Mouse (Mus musculus) testis, adult 2 months (tissue): ENCODE results near the gene Ak8. TPM values are rescaled to one million over a fixed set of nuclear protein-coding genes. Genes with fewer than 3 reads are reported as not detected.

Experiments
- H3K27ac ChIP-seq: fragments of 200-500 bp; 2 replicates; pipeline ENCODE4 v1.5.1; 2012; ENCODE audit warnings: low read depth, low read length; ENCODE audit not compliant: control insufficient read depth, insufficient read depth
- H3K27me3 ChIP-seq: fragments of 200-500 bp; 2 replicates; pipeline ENCODE4 v1.6.1; 2012; ENCODE audit warnings: mild to moderate bottlenecking, low read length, moderate library complexity; ENCODE audit not compliant: control insufficient read depth, insufficient read depth
- H3K36me3 ChIP-seq: fragments of 200-500 bp; 2 replicates; pipeline ENCODE4 v1.6.1; 2012; ENCODE audit warnings: mild to moderate bottlenecking, low read length; ENCODE audit not compliant: control insufficient read depth, insufficient read depth
- H3K4me1 ChIP-seq: fragments of 200-500 bp; 2 replicates; pipeline ENCODE4 v1.6.1; 2012; ENCODE audit warnings: low read length; ENCODE audit not compliant: control insufficient read depth, insufficient read depth
- H3K4me3 ChIP-seq: fragments of 200-500 bp; 2 replicates; pipeline ENCODE4 v1.5.1; 2012; ENCODE audit warnings: low read depth, mild to moderate bottlenecking, low read length, moderate library complexity, mixed read lengths; ENCODE audit not compliant: control insufficient read depth
- CTCF ChIP-seq: fragments of 200-500 bp; IDR thresholded peaks from 2 replicates; pipeline ENCODE4 v1.5.1; 2012; ENCODE audit warnings: low read depth, mild to moderate bottlenecking, inconsistent platforms, low read length, moderate library complexity; ENCODE audit not compliant: control insufficient read depth, insufficient read depth, insufficient replicate concordance
- POLR2A ChIP-seq: fragments of 200-500 bp; IDR thresholded peaks from 2 replicates; pipeline ENCODE4 v1.6.1; 2012; ENCODE audit warnings: low read depth, mild to moderate bottlenecking, inconsistent platforms, low read length, moderate library complexity; ENCODE audit not compliant: control insufficient read depth
- polyA plus RNA-seq: library from polyadenylated mRNA; depleted of rRNA; stranded (reverse); fragments of >200 nt; gene quantifications from 2 replicates; pipeline ENCODE4 v1.2.3, GENCODE M21; 2012; rRNA removed

Ak8 gene
- 294 and 299 TPM in 2 replicates for polyA plus RNA-seq

DNA sequence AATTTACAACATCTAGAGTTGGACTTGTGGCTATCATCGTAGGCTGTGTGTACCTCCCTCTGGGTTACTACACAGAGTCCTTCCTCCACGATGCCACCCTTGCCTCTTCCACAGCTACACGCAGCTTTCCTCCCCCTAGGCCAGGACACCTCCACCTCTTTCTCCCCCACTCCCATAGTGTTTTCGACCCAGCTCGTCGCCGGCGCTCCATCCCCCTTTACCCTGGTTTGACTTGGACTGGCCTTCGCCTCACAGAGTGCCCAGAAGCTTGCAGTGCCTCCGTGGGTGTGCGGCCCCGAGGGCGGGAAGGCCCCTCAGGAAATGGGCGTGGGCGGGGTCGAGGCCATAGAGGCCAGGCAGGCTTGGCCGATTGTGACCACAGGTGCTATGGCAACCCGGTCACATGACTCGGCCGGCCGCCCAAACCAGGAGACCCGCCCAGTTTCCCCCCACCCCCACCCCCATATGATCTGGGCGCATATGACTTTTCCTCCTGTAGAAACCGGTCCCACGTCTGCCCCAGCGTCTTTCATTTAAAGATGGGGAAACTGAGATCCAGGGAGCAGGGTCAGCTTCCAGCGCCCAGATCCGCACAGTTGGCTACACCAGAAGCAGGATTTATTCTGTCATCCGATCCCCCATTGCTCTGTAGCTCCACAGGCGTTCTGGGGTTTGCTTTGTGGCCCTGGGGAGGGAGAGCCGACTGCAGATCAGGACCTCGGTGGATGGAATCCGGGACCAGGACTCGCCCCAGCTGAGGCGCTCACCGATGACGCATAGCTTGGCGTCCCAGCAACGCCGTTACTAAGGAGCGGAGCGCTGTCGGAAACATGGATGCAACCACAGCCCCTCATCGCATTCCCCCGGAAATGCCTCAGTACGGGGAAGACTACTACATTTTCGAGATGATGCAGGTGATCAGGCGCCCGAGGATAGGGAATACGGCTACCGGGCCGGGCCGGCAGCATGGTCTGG, at the start of gene Ak8, which contains the start of gene Spaca9:
Gene Ak8, plus strand, starts transcription at position 804 of the 975 bp plus-strand sequence.
Gene Spaca9, minus strand, starts transcription at position 367 of the 975 bp plus-strand sequence.
- Histone ChIP-seq H3K27ac (peak within 1 kb of the TSS; percentile 75), H3K27me3 (no peaks in the 10 kb centered on the region), H3K4me1 (peaks cover 15% of the 10 kb centered on the region), H3K36me3 (no peaks in the 10 kb centered on the region; the same call in 1 of the 2 replicates), H3K4me3 (peak within 1 kb of the TSS; percentile 96)
- no peak for TF ChIP-seq CTCF
- TF ChIP-seq POLR2A: peak; percentile 92

DNA sequence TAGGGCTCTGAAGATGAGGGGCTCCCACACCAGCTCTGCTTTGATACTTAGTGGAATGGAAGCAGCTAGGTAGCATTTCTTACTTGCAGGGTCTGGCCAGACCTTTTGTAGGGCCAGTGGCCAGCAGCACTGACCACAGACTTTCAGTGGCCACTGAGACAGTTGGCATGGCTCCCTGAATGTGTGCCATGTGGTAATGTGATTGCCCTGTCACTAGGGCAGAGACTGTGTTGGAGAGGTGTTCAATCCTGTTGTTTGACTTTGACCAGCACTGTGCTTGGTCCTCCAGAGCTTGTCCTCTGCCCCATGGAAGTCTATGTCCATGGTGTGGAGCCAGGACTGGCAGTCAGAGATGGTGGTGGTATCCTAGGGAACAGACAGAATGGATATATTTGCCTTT, 49.4 kb upstream of the Ak8 start:
- H3K36me3 ChIP-seq: no peaks in the 10 kb centered on the region
- TF ChIP-seq POLR2A: no peak
- TF ChIP-seq CTCF: no peak
- no peak overlapping the region for H3K4me3 ChIP-seq
- H3K4me1 ChIP-seq: no peaks in the 10 kb centered on the region
- no peaks in the 10 kb centered on the region for H3K27me3 ChIP-seq
- no peak overlapping the region for H3K27ac ChIP-seq

DNA sequence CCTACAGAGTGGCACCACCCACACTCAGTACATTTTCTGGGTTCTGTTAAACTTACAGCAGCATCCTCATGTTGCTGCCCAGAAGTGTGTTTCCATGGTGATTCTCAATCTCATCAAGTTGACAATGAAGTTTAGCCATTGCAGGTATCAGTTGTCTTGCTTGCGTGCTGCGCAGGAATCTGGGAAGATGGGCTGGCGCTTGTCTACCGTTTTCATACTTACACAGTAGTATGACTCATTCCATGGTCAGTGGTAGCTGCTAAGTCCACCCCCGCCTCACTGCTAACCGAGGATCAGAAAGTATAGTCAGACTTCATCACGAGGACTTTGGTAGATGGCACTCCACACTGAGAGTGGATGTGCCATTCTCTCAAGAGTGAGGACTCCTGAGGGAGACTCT, 46.6 kb upstream of the Ak8 start:
- Histone ChIP-seq H3K36me3 (no peaks in the 10 kb centered on the region; the same call in 1 of the 2 replicates), H3K27ac (no peak overlapping the region), H3K27me3 (no peaks in the 10 kb centered on the region), H3K4me1 (no peaks in the 10 kb centered on the region), H3K4me3 (no peak overlapping the region)
- TF ChIP-seq POLR2A (no peak), CTCF (no peak)

DNA sequence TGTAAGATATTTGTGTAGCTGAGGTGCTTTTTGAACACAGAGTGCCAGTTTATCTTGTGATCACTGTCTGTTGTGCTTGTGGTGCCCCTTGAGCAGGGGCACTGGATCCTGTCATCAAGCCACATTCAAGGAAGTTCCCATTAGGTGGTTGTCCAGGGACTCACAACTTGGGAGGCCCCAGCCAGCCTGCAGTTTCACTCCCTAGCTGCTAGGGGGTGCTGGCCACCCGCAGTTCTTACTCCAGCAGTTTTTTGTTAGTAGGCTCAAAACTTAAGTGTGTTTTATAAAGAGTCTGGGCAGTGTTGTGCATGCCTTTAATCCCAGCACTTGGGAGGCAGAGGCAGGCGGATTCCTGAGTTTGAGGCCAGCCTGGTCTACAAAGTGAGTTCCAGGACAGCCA, 45.7 kb upstream of the Ak8 start:
- no peak overlapping the region for H3K4me3 ChIP-seq
- H3K27me3 ChIP-seq: no peaks in the 10 kb centered on the region
- TF ChIP-seq CTCF: peak; percentile 25; the same call in 1 of the 2 replicates
- no peak for TF ChIP-seq POLR2A
- no peaks in the 10 kb centered on the region; the same call in 1 of the 2 replicates for H3K36me3 ChIP-seq
- H3K27ac ChIP-seq: no peak overlapping the region
- no peaks in the 10 kb centered on the region for H3K4me1 ChIP-seq

DNA sequence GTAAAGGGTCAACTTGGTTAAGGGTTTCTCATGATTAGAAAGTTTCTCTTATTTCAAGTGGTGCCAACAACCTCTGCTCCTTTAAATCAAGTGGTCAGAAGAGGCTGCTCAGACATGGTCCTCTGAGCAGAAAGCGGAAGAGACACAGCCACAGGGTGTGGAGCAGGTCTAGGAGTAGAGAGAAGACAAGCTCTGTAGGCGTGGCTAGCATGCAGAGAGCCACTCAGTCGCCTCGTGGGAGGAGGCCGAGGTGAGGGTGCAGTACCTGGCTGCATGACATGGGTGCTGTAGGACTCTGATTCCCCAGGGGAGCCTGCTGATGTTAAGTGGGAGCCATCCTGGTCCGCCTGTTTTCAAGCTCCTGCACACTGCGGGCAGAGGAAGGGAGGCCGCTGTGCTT, 43.7 kb upstream of the Ak8 start:
- Histone ChIP-seq H3K4me3 (no peak overlapping the region), H3K36me3 (no peaks in the 10 kb centered on the region; the same call in 1 of the 2 replicates), H3K27ac (no peak overlapping the region), H3K27me3 (no peaks in the 10 kb centered on the region), H3K4me1 (no peaks in the 10 kb centered on the region)
- no peak for TF ChIP-seq POLR2A
- TF ChIP-seq CTCF: no peak

DNA sequence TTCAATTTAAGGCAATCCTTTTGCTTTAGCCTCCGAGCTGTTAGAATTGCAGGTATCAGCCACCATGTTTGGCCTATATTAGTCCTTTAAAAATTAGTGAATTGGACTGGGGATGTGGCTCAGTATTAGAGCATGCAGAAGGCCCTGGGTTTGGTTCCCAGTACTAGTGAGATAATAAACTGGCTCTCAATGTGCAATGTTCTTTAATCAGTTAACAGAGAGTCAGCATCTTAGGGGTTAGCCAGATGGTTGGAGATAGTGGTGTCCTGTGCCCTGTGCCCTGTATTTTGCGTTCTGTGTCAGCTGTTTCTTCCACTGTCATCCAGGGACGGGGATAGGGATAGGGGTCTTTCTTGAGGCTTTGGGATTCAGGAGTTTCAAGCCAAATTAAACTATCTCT, 37.1 kb upstream of the Ak8 start:
- TF ChIP-seq POLR2A (no peak), CTCF (no peak)
- H3K4me1 ChIP-seq: no peaks in the 10 kb centered on the region
- H3K27ac ChIP-seq: no peak overlapping the region
- H3K36me3 ChIP-seq: peaks cover 5% of the 10 kb centered on the region
- no peaks in the 10 kb centered on the region for H3K27me3 ChIP-seq
- no peak overlapping the region for H3K4me3 ChIP-seq

DNA sequence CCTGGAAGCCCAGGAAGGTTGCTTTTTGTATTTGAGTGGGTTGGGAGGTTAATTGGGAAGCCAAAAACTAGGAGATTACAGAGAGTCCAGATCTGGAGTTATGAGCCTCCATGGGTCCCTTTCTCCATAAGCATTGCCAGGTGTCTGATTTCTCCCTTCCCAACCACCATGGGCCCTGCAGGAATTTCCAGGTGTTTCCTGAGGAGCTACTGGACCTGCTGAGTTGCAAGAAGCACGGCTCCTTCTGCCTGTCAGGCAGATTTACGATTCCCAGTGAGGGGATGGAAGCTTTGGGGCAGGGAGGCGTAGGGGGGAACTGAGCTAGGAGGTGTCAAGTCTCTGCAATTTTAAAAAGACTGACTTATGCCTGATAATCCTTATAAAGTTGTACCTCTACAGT, 34.1 kb upstream of the Ak8 start:
- no peak for TF ChIP-seq POLR2A
- no peak for TF ChIP-seq CTCF
- Histone ChIP-seq H3K27me3 (no peaks in the 10 kb centered on the region), H3K4me3 (no peak overlapping the region), H3K4me1 (no peaks in the 10 kb centered on the region), H3K36me3 (peaks cover 8% of the 10 kb centered on the region), H3K27ac (no peak overlapping the region)
